Mouse (Mus musculus): ENCODE data around the gene Ptafr.

- no peak for TF ChIP-seq CTCF (IDR thresholded peaks at IDR 0.05; ENCODE audit: low read depth, low read length)
- no peak for TF ChIP-seq POLR2A (IDR thresholded peaks at IDR 0.05; ENCODE audit: insufficient read depth, low read length)
Measured at GRCm38 (mm10) chr4:132571190-132571589, 7.3 kb downstream of the Ptafr start.
